Mouse (Mus musculus): ENCODE measurements around the gene Srp54c. TPM values are rescaled to one million over a fixed set of nuclear protein-coding genes. Genes with fewer than 3 reads are reported as not detected.

Gene Srp54c
- 52.2 and 80.8 TPM in 2 replicates for polyA plus RNA-seq (2021; fragmentation: Nextera tagmentation)
- long read RNA-seq, experiment 1, transcript Srp54c-202 (16 exons, 3,642 nt) = major isoform, 227 of 255 reads
- long read RNA-seq, experiment 1, partial matches to known transcripts = 7 of 255 reads
- long read RNA-seq, experiment 1, other reads (novel, unspliced or antisense) = 21 of 255 reads
- long read RNA-seq, experiment 2, transcript Srp54c-202 (16 exons, 3,642 nt) = major isoform, 71 of 112 reads
- long read RNA-seq, experiment 2, partial matches to known transcripts = 32 of 112 reads
- long read RNA-seq, experiment 2, other reads (novel, unspliced or antisense) = 9 of 112 reads

GRCm38 (mm10) chr12:55229626-55230519 is at the start of gene Srp54c:
TSS of gene Srp54c (plus strand) at chr12:55230168.

GRCm38 (mm10) chr12:55199306-55199705 is 30.7 kb upstream of the Srp54c start, which contains the start of gene 1700047I17Rik2:
TSS of gene 1700047I17Rik2 (plus strand) at chr12:55199592.

DNA sequence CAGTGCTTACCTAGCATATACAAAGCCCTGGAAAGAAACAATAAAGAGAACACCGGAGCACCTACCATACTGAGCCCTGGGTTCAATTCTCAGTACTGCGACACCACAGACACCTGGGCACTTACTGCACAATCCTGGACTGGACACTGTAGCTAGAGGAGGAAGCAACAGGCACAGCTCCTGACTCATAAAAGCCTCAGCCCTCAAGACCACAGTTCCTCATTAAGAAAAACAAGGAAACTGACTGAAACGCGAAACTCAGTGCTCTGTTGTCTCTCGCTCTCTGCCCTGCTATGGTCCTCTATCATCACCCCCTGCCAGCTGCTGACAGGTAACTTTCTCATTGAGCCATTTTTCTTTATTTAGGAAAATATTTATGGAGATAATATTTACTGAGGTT is 69.4 kb downstream of the Srp54c start, which contains the start of gene 1110008L16Rik:
Gene 1110008L16Rik, plus strand, starts transcription at position 242 of the 400 bp plus-strand sequence.

GRCm38 (mm10) chr12:55302485-55303441 is 72.8 kb downstream of the Srp54c start, which contains the start of gene Ppp2r3c:
TSS of gene Ppp2r3c (minus strand) at chr12:55302998.

Other genes starting within 250 kb of the Srp54c start
- not detected in 2 replicates for gene Gm20403, start 243.6 kb upstream of the Srp54c start, polyA plus RNA-seq (2021; fragmentation: Nextera tagmentation)
- gene Baz1a, start 215.8 kb upstream of the Srp54c start, polyA plus RNA-seq (2021; fragmentation: Nextera tagmentation) = 0.64 and 0.69 TPM in 2 replicates
- 11.2 and 11.5 TPM in 2 replicates for gene 2700097O09Rik, start 150.1 kb upstream of the Srp54c start, polyA plus RNA-seq (2021; fragmentation: Nextera tagmentation)
- 79.2 and 140 TPM in 2 replicates for gene Srp54a, start 149.9 kb upstream of the Srp54c start, polyA plus RNA-seq (2021; fragmentation: Nextera tagmentation)
- gene Fam177a, start 105.7 kb upstream of the Srp54c start, polyA plus RNA-seq (2021; fragmentation: Nextera tagmentation) = 43.5 and 48.7 TPM in 2 replicates
- gene Srp54b, start 75.1 kb upstream of the Srp54c start, polyA plus RNA-seq (2021; fragmentation: Nextera tagmentation) = 41.2 and 46.7 TPM in 2 replicates
- not detected in 2 replicates for gene 1700047I17Rik2, start 30.6 kb upstream of the Srp54c start, polyA plus RNA-seq (2021; fragmentation: Nextera tagmentation)
- gene 1110008L16Rik, start 69.4 kb downstream of the Srp54c start, polyA plus RNA-seq (2021; fragmentation: Nextera tagmentation) = 3.8 and 4.5 TPM in 2 replicates
- 9.7 and 11.8 TPM in 2 replicates for gene Ppp2r3c, start 72.8 kb downstream of the Srp54c start, polyA plus RNA-seq (2021; fragmentation: Nextera tagmentation)
- gene Psma6, start 154.1 kb downstream of the Srp54c start, polyA plus RNA-seq (2021; fragmentation: Nextera tagmentation) = 253 and 308 TPM in 2 replicates

Measured in left cerebral cortex, adult 6 months (tissue).